Mouse (Mus musculus) lung, postnatal 4 days (tissue): ENCODE data around the gene Rasgef1a.

Source experiments
- DNase-seq, 2 experiments: peaks; one replicate each; pipeline ENCODE4 v3.0.0; 2021

Gene Rasgef1a

GRCm38 (mm10) chr6:118027036-118027435, 15.8 kb downstream of the Rasgef1a start:
- no peak for DNase-seq

DNA sequence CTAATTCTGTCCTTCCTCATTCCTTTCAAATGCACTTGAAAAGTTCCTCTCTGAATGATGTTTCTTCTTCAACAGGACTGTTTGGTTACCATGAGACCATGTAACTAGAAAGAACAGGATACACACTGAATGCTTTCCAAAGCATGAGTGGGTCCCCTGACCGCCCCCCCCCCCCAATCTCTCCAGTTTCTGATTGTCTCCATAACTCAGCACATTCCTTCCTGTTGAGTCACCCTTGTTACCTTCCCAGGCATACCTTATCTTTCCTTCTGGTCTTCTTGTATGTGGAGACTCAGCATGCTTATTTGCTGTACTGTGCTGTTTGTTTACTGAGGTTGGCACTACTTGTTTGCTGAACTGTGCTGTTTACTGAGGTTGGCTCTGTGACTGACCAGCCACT, 20.2 kb downstream of the Rasgef1a start:
- no peak for DNase-seq

DNA sequence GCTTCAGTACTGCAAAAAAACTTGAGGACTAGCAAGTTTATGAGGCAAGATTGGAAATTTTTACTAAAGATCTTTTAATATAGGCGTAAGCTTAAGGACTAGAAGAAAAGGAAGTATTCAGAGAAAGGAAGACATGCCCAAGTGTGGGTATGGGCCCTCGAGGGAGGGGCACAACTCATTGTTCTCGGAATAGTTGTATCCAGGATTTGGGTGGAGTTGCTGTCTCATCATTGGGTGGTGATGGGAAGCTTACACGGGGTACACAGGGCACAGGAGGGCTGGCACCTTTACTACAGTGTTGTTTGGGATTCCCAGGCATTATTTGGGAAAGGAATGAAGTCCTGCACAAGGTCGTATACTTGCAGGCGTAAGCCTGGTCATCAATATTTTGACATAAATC, 24.4 kb downstream of the Rasgef1a start:
- DNase-seq, result peak; percentile 31 to 48

DNA sequence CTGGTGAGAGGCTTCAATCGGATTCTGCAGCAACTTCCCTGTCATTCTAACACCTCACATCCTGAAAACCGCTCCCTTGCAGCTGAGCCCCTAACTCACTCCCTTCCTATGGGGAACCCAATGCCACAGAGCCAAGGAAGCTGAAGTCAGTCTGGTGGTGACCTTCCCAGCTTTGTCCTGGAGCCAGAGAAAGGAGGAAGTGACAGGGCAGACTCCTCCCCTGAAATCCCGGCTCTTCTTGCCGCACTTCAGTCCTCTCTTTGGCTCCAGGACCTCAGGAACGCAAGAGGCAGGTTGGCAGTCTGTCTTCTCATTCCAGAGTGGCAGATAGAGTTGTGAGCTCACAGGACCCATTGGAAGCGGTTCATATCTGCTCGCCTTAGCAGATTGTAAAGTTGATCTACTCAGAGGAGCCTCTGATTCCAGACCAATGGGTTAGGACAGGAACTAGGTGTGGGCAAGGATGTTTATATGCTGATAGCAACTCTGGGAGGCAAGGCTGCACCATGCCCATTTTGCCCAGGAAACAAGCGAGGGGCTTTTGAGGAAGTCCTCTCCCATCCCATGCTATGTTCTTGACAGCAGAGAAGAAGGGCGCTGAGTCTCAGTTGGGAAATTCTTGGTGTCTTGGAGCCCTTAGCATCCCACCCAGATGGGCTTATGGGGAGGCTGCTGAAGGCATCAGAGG, 25.0 kb downstream of the Rasgef1a start:
- DNase-seq, result peak; percentile 62 to 70

- DNase-seq, result no peak
These were observed 25.6 kb downstream of the Rasgef1a start for GRCm38 (mm10) chr6:118036866-118037265.

DNA sequence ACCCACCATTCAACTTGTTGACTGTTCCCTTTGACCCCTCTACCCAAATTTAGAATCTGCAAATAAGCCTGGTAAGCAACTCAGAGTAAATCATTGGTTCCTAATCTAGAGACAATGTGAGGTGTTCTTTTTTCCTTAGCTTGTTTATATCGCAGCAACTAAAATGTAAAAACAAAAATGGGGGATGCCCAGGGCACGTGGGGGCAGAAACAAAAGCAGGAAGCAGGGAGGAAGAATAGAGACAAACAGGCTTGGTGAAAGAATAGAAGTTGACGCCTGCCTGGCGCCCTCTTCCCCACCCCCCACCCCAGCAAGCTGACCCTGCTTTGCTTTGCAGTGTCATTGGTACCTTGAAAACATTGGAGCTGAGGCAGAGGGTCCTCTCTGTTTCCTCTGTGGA, 33.9 kb downstream of the Rasgef1a start:
- peak in 1 of 2 experiments; percentile 51 for DNase-seq

DNA sequence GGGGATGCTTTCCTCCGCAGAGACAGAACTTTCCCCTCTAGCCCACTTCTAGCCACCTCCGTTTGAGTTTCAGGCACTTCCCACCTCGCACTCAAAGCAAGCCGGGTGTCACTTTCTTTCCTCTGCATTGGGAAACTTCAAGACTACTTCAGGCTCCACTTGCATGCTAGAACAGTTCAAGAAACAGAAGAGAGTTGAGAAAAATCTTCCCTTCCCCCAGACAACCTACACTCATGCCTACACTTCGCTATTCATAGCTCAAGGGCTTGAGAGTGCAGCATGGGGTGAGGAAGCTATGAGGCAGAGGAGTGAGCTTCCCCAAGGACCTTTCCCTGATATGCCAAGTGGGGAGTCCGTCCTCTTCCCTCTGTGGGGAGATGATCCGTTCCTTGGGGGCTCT, 34.7 kb downstream of the Rasgef1a start:
- DNase-seq, result peak; percentile 40 to 53

- no peak for DNase-seq
These were observed 35.3 kb downstream of the Rasgef1a start for GRCm38 (mm10) chr6:118046511-118046910.

GRCm38 (mm10) chr6:118046924-118047323, 35.7 kb downstream of the Rasgef1a start:
- DNase-seq, result no peak

DNA sequence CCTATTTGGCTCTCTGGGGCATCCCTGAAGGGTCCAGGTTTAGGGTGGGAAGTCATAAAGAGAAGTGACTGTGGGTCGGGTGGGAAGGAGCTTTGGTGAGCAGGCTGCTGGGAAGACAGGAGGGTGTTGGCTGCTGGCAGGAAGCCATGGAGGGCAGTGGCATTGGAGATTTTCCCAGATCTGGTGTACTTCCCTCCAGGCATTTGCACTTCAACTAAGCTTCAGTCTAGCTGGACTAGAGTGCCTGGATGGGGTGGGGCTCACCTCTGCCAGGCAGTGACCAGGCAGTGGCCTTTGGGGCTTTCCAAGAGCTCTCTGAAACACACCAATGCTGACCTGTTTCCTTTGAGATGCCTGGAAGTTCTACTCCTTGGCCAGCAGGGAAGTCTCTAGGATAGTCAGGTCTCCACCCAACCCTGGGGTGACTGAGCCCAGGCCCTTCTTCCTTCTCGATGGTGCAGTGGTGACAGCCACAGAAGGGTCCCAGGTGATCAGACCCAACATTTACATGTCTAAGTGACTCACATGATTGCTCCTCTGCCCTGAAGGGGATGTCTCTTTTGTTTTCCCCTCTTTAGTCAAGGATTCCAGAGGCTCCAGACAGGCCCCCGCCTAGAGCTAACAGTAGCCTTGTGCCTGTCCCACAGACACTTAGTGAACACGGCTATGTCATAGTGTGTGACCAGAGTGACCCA, 36.7 kb downstream of the Rasgef1a start:
- DNase-seq, result peak; percentile 84 to 90

DNA sequence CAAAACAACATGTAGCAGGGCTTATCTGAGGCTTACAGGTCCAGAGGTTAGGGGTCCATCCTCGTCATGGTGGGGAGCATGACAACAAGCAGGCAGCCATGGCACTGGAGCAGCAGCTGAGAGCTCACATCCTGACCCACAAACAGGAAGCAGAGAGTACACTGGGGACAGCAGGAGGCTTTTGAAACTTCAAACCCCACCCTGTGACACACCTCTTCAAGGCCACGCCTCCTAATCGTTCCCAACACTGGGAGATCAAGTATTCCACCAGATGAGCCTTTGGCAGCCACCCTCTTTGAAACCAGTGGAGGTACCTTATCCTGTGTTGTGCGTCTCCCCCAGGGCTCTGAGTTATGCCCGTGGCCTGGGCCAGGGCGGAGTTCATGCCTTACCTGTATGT, 38.5 kb downstream of the Rasgef1a start:
- no peak for DNase-seq

DNA sequence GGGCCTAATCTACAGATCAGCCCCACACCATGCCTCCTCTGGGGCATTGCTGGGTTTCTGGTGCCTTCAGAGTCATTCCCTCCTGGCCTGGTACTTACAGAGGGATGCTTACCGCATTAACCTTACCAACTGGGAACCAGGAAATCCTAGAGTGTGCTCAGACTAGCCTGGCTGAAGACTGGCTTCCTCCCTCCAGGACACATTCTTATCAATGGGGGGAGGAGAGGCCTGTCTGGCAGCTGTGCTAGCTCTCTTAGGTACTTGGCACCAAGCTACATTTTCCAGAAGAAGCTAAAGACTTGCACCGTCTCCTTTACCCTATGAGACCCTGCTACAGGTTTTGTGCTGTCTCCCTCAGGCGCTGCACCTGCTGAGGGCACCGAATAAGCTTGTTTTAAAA, 40.2 kb downstream of the Rasgef1a start:
- peak in 1 of 2 experiments; percentile 44 for DNase-seq

- DNase-seq, result no peak
These were observed 44.0 kb downstream of the Rasgef1a start for GRCm38 (mm10) chr6:118055209-118055608.

GRCm38 (mm10) chr6:118061266-118061665, 50.0 kb downstream of the Rasgef1a start:
- DNase-seq, result no peak

DNA sequence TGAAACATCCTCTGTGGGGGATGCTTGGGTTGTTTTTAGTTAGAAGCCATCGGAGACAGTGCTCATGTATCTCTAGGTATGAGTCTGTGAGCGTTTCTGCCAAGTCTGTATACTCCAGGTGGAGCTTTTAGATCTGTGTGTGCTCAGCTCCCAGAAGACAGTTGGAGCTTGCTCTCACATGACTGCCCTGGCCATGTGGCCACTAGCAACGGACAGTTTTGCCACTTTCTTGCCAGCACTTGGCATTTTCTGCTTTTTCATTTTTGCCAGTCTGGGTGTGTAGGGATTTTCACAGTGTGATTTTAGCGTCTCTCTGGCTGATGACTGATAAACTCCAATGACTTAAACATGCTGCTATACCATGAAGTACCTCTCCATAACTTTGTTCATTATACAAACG, 52.0 kb downstream of the Rasgef1a start:
- no peak for DNase-seq

DNA sequence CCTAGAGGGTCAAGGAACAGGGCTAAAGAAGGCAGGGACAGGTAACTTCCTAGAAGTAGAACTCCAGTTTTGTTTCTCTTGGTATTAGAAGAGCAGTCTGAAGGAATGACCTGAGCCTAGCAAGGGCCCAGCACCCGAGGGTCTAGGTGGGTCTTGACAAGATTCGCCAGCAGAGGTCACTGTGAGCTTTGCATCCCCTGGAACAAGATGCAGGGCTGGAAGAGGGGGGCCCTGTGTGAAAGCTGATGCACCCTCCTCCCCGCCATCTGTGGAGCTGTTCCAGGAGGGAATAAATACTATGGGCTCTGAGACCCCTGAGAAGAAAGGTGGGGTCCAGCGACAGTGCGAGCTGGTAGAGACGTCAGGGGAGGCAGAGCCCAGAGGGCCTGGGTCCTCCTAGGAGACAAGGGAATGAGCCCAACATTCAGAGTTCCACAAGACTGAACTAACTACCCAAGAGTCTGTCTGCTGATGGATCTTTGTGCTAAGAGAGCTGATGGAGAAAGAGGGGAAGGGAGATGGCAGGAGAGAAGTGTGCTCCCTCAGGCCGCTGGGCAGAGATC, 53.8 kb downstream of the Rasgef1a start:
- peak; percentile 70 to 78 for DNase-seq

DNA sequence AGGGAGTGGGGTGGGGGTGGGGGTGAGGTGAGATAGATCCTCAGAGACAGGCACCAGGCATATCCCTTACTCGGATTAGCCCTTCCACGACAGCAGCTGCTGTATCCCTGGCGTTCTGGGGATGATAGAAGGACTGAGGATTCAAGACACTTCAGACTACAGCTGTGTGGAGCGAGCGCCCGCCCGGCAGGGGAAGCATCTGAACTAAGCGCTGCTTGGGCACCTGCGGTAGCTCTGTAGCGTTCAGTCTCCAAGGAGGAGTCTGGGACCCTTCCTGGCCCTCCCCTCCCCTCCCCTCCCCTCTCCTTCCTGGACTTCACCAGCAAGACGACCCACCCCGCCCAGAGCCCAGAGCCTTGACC, 54.6 kb downstream of the Rasgef1a start:
- DNase-seq, result no peak

GRCm38 (mm10) chr6:118066199-118067081, 55.2 kb downstream of the Rasgef1a start:
- DNase-seq, result peak; percentile 77 to 87

DNA sequence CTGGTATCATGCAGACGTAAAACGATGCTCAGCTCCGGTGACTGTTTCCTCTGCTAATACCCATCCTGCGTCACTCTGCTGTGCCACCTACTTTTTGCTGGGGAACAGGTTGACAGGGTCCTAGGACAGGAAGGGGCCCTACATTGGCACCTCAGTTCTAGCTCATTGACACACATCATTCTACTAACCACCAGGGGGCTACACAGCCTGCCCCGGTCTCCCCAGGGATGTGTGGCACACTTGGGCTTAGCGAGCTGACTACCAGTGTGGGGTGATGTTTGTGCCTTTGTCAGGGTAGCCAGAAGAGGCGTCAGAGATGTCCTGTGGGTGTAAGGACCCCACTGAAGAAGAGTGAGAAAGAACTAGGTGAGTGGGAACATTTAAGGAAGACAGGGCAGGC, 56.5 kb downstream of the Rasgef1a start:
- no peak for DNase-seq

DNA sequence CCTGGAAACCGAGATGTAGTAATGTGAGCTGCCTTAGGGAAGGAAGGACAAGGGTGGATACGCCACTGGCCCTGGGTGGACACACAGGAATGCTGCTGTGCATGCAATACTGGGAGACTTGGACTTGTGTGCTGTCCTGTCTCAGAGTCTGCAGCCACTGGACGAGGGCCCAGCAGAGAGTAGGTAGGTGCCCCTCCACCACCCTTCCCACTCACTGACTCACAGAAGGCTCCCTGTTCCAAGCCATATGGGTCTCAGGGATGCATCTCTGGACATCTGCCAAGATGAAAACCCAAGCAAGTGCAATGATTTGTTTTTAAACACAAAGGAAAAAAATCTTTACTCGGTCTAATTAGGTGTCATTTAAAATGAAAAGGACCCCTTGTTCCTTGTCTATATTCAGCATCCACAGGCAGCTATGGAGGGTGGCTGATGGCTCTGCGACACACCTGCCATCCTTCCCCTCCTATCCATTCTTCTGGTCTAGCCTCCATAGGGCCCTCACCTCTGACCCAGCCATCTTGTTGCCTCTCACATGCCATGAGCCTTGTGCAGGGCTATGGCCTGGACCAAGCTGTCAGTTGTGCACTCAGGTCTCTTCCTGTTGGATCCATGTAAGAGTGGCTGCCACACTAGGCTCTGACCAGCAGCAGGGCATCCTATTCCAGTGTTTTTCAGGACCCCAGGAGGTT, 59.2 kb downstream of the Rasgef1a start:
- DNase-seq, result no peak

DNA sequence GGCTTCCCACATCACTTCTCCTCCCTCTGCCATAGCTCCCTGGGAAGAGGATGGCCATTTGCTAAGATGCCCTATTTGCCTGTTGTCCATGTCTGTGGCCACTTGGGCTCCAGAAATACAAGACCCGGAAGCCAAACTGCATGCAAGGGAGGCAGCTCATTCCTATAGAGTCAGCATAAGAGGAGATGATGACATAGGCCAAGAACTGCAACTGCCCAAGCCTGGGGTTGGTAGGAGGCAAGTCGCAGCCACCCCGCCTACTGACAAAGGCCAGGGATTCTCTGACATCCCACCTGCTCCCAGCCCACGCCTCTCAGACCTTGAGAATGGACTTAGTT, 59.7 kb downstream of the Rasgef1a start:
- DNase-seq, result no peak

GRCm38 (mm10) chr6:118071416-118071815, 60.2 kb downstream of the Rasgef1a start:
- no peak for DNase-seq

- DNase-seq, result no peak
These were observed 60.9 kb downstream of the Rasgef1a start for GRCm38 (mm10) chr6:118072176-118072575.
